8 mouse cellular contexts compared by ENCODE assay signal in the genomic region with DNA sequence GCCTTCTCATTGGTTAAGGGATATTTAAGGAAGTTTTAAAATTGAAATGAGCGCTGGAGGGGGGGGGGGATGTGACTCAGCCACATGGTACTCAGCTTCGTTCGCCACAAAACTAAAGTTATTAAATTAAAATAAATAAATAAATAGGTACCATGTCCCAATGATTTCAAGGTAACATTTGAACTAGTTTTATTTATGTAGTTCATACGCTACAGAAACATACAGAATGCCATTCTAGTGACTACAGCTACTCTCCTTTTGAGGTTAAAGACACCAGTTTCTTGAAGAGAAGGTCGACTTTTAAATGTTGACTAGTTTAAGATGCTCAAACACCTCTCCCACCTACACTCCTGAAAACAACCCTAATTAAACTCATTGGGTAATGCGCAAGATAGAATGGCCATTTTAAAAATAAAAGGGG. TPM values are rescaled to one million over a fixed set of nuclear protein-coding genes. Genes with fewer than 3 reads are reported as not detected.
DNase-seq lines count a peak whose midpoint lies in the region; ATAC-seq and TF ChIP-seq lines count a peak whose summit lies in the region.

No protein-coding gene starts in this region.

- H3K4me3 ChIP-seq in heart, embryonic 15.5 days, result 0 out of 2 replicates have a peak overlapping the region, but pooled peaks have one; percentile 47
- H3K4me3 ChIP-seq in hindbrain, embryonic 14.5 days (replicated peaks; ENCODE audit: low read length), result 0 out of 2 replicates have a peak overlapping the region, but pooled peaks have one; percentile 18
- no peak overlapping the region for H3K4me3 ChIP-seq in midbrain, embryonic 13.5 days (replicated peaks)
- H3K4me3 ChIP-seq in layer of hippocampus, adult 2 months, result no peak overlapping the region

- no peaks in the 10 kb centered on the region for H3K36me3 ChIP-seq in heart, embryonic 15.5 days
- no peaks in the 10 kb centered on the region for H3K36me3 ChIP-seq in hindbrain, embryonic 14.5 days (replicated peaks; ENCODE audit: control insufficient read depth, insufficient read depth)
- H3K36me3 ChIP-seq in midbrain, embryonic 13.5 days, result no peaks in the 10 kb centered on the region

- H3K9me3 ChIP-seq in heart, embryonic 15.5 days (replicated peaks), result no peaks in the 10 kb centered on the region
- no peaks in the 10 kb centered on the region for H3K9me3 ChIP-seq in hindbrain, embryonic 14.5 days (ENCODE audit: control insufficient read depth, low read length)
- no peaks in the 10 kb centered on the region for H3K9me3 ChIP-seq in midbrain, embryonic 13.5 days

- H3K4me2 ChIP-seq in heart, embryonic 15.5 days, result peak overlapping the region; percentile 65
- peak overlapping the region; percentile 50 for H3K4me2 ChIP-seq in hindbrain, embryonic 14.5 days (replicated peaks)
- H3K4me2 ChIP-seq in midbrain, embryonic 13.5 days (replicated peaks), result peak overlapping the region; percentile 52

- TF ChIP-seq CTCF in layer of hippocampus, adult 2 months (conservative IDR thresholded peaks at IDR 0.05), result no peak

- peaks cover 38% of the 10 kb centered on the region for H3K4me1 ChIP-seq in heart, embryonic 15.5 days (replicated peaks)
- peaks cover 7% of the 10 kb centered on the region for H3K4me1 ChIP-seq in hindbrain, embryonic 14.5 days (replicated peaks; ENCODE audit: control insufficient read depth, insufficient read depth, low read length)
- peaks cover 22% of the 10 kb centered on the region for H3K4me1 ChIP-seq in midbrain, embryonic 13.5 days (replicated peaks)

- intact Hi-C loops in heart, postnatal 25 days (cut with DNase I), result no loop called here

- no peak for ATAC-seq in heart, embryonic 15.5 days (replicated peaks; ENCODE audit: insufficient number of reproducible peaks, insufficient read depth, low FRiP score, low read depth)
- ATAC-seq in hindbrain, embryonic 14.5 days (ENCODE audit: low FRiP score), result no peak
- no peak for ATAC-seq in midbrain, embryonic 13.5 days

- H3K27me3 ChIP-seq in heart, embryonic 15.5 days, result no peaks in the 10 kb centered on the region
- no peaks in the 10 kb centered on the region; the same call in 1 of the 2 replicates for H3K27me3 ChIP-seq in hindbrain, embryonic 14.5 days (ENCODE audit: control insufficient read depth, insufficient read depth, low read length)
- H3K27me3 ChIP-seq in midbrain, embryonic 13.5 days, result peaks cover 7% of the 10 kb centered on the region

- WGBS in heart, embryonic 15.5 days, result 25% methylated on average over 6 of the region's 6 CpGs
- WGBS in hindbrain, embryonic 14.5 days, result 27% methylated on average over 6 of the region's 6 CpGs
- WGBS in midbrain, embryonic 13.5 days, result 20% methylated on average over 6 of the region's 6 CpGs

- H3K27ac ChIP-seq in heart, embryonic 15.5 days, result peak overlapping the region; percentile 93
- H3K27ac ChIP-seq in hindbrain, embryonic 14.5 days, result no peak overlapping the region
- H3K27ac ChIP-seq in midbrain, embryonic 13.5 days, result no peak overlapping the region
- no peak overlapping the region for H3K27ac ChIP-seq in layer of hippocampus, adult 2 months

- no peak overlapping the region for H3K9ac ChIP-seq in heart, embryonic 15.5 days
- no peak overlapping the region for H3K9ac ChIP-seq in hindbrain, embryonic 14.5 days
- H3K9ac ChIP-seq in midbrain, embryonic 13.5 days (replicated peaks), result no peak overlapping the region

- DNase-seq in heart, postnatal 25 days (ENCODE audit: low spot score), result no peak
- peak; percentile 58 for DNase-seq in NIH3T3 (ENCODE audit: low read depth)
- DNase-seq in hindbrain, embryonic 14.5 days (ENCODE audit: low spot score), result no peak
- no peak for DNase-seq in urinary bladder, postnatal 36 days (ENCODE audit: low spot score in 2 of 2)
- no peak for DNase-seq in urinary bladder, postnatal 10 days (ENCODE audit: low spot score)
- no peak for DNase-seq in layer of hippocampus, adult 2 months (ENCODE audit: low spot score in 2 of 2)

RNA-seq across cellular contexts. Expression of gene Zfp217, which starts 6.4 kb away (rescaled TPM):
- polyA plus RNA-seq in heart, embryonic 15.5 days (2015; fragmentation: Nextera tagmentation; extraction: Ambion mirVana), result 2.7 and 3.2 TPM in 2 replicates
- total RNA-seq in heart, postnatal 25 days (2021), result 10 to 100 TPM in 1 of 2 experiments, 1 to 10 TPM in 1; 9.6 to 13.0 TPM
- polyA plus RNA-seq in hindbrain, embryonic 14.5 days (2014; fragmentation: Nextera tagmentation; extraction: Ambion mirVana), result 0.98 and 1.5 TPM in 2 replicates
- polyA plus RNA-seq in midbrain, embryonic 13.5 days (2015; fragmentation: Nextera tagmentation; extraction: Ambion mirVana), result 1.8 and 1.9 TPM in 2 replicates
- 1 to 10 TPM; 3.0 to 3.8 TPM for total RNA-seq in layer of hippocampus, adult 2 months (2021)

Comparison
In these comparisons a context has a peak if more than half of its experiments do, and no peak if none do; other contexts are left out.
1. H3K4me3 ChIP-seq: peak in heart, embryonic 15.5 days (single experiment) and hindbrain, embryonic 14.5 days (single experiment); none in midbrain, embryonic 13.5 days (single experiment) and layer of hippocampus, adult 2 months (single experiment).
2. Peak in every context shown above with its lines, with median percentiles within 50 percentile points of each other: H3K4me2 ChIP-seq.